Mouse (Mus musculus): Measurements from ENCODE around the gene Usf3. TPM values are rescaled to one million over a fixed set of nuclear protein-coding genes. Genes with fewer than 3 reads are reported as not detected.
A peak's percentile ranks its signal among the peaks of the same experiment; 100 is the strongest.

The Usf3 gene
- polyA plus RNA-seq, 1 experiment from 2014 or later, result 3.1 TPM

GRCm38 (mm10) chr16:44243323-44243722 lies 70.3 kb downstream of the Usf3 start:
- H3K4me1 ChIP-seq, result no peaks in the 10 kb centered on the region
- H3K9ac ChIP-seq, result no peak overlapping the region
- no peaks in the 10 kb centered on the region for H3K9me3 ChIP-seq
- no peak overlapping the region for H3K4me3 ChIP-seq
- 62% methylated on average over 7 of the region's 7 CpGs for WGBS
- no peak for ATAC-seq (ENCODE audit: insufficient number of reproducible peaks, low FRiP score, low TSS enrichment, low read depth)
- H3K27ac ChIP-seq, result no peak overlapping the region
- H3K27me3 ChIP-seq, result no peaks in the 10 kb centered on the region
- H3K36me3 ChIP-seq, result no peaks in the 10 kb centered on the region
- no peak overlapping the region for H3K4me2 ChIP-seq

GRCm38 (mm10) chr16:44249985-44250384 lies 76.9 kb downstream of the Usf3 start:
- WGBS, result 83% methylated on average over 10 of the region's 10 CpGs
- no peak overlapping the region for H3K9ac ChIP-seq
- no peak overlapping the region for H3K4me2 ChIP-seq

GRCm38 (mm10) chr16:44252735-44253134 lies 79.7 kb downstream of the Usf3 start:
- 86% methylated on average over 3 of the region's 3 CpGs for WGBS
- no peak overlapping the region for H3K4me2 ChIP-seq
- H3K4me3 ChIP-seq, result no peak overlapping the region
- no peaks in the 10 kb centered on the region for H3K4me1 ChIP-seq
- ATAC-seq (ENCODE audit: insufficient number of reproducible peaks, low FRiP score, low TSS enrichment, low read depth), result no peak
- no peak overlapping the region for H3K27ac ChIP-seq
- H3K36me3 ChIP-seq, result no peaks in the 10 kb centered on the region
- no peaks in the 10 kb centered on the region for H3K9me3 ChIP-seq
- no peaks in the 10 kb centered on the region for H3K27me3 ChIP-seq
- no peak overlapping the region for H3K9ac ChIP-seq

More at GRCm38 (mm10) chr16:44249985-44250384, 76.9 kb downstream of the Usf3 start:
- no peak for ATAC-seq (ENCODE audit: insufficient number of reproducible peaks, low FRiP score, low TSS enrichment, low read depth)
- H3K36me3 ChIP-seq, result no peaks in the 10 kb centered on the region
- H3K4me3 ChIP-seq, result no peak overlapping the region
- H3K4me1 ChIP-seq, result no peaks in the 10 kb centered on the region
- H3K27me3 ChIP-seq, result no peaks in the 10 kb centered on the region
- H3K27ac ChIP-seq, result no peak overlapping the region
- no peaks in the 10 kb centered on the region for H3K9me3 ChIP-seq

GRCm38 (mm10) chr16:44253797-44254634 lies 81.0 kb downstream of the Usf3 start:
- ATAC-seq (ENCODE audit: insufficient number of reproducible peaks, low FRiP score, low TSS enrichment, low read depth), result no peak
- H3K4me3 ChIP-seq, result no peak overlapping the region
- no peaks in the 10 kb centered on the region for H3K36me3 ChIP-seq
- no peaks in the 10 kb centered on the region for H3K27me3 ChIP-seq
- no peaks in the 10 kb centered on the region for H3K4me1 ChIP-seq
- 69% methylated on average over 7 of the region's 7 CpGs for WGBS
- no peak overlapping the region for H3K4me2 ChIP-seq
- H3K27ac ChIP-seq, result no peak overlapping the region
- H3K9ac ChIP-seq, result no peak overlapping the region
- no peaks in the 10 kb centered on the region for H3K9me3 ChIP-seq

DNA sequence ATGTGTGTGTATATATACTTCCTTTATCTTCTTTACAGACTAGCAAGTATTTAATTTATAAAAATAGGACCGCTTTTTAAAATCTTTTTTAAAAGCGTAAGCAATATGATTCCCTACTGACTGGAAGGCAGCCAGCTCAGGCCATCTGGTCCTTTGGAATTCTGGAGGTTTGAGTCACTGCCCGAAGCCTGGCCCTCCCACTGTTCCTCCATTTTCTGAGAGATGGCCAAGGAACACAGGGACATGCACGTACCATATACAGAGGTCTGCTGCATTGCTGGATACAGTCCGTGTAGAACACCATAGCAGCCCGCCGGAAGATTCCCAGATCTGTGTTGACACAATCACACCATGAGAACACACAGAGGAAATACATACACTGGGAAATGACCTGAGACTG lies 81.7 kb downstream of the Usf3 start:
- Histone ChIP-seq H3K27ac (peak overlapping the region; percentile 47), H3K4me2 (no peak overlapping the region), H3K9me3 (no peaks in the 10 kb centered on the region), H3K9ac (no peak overlapping the region), H3K27me3 (no peaks in the 10 kb centered on the region), H3K4me1 (no peaks in the 10 kb centered on the region), H3K36me3 (no peaks in the 10 kb centered on the region), H3K4me3 (no peak overlapping the region)
- ATAC-seq (ENCODE audit: insufficient number of reproducible peaks, low FRiP score, low TSS enrichment, low read depth), result peak; percentile 71; the same call in 1 of the 2 replicates
- WGBS, result 46% methylated on average over 7 of the region's 7 CpGs

- Histone ChIP-seq H3K4me2 (no peak overlapping the region), H3K4me1 (no peaks in the 10 kb centered on the region), H3K27ac (no peak overlapping the region), H3K27me3 (no peaks in the 10 kb centered on the region), H3K4me3 (no peak overlapping the region), H3K36me3 (no peaks in the 10 kb centered on the region), H3K9me3 (no peaks in the 10 kb centered on the region), H3K9ac (no peak overlapping the region)
- no peak for ATAC-seq (ENCODE audit: insufficient number of reproducible peaks, low FRiP score, low TSS enrichment, low read depth)
- 83% methylated on average over 3 of the region's 3 CpGs for WGBS
These were observed 84.4 kb downstream of the Usf3 start for GRCm38 (mm10) chr16:44257476-44257875.

- Histone ChIP-seq H3K9ac (no peak overlapping the region), H3K4me3 (no peak overlapping the region), H3K27me3 (no peaks in the 10 kb centered on the region), H3K27ac (no peak overlapping the region), H3K4me1 (no peaks in the 10 kb centered on the region), H3K36me3 (no peaks in the 10 kb centered on the region), H3K9me3 (no peaks in the 10 kb centered on the region), H3K4me2 (no peak overlapping the region)
- WGBS, result 76% methylated on average over 2 of the region's 2 CpGs
- ATAC-seq (ENCODE audit: insufficient number of reproducible peaks, low FRiP score, low TSS enrichment, low read depth), result no peak
These were observed 91.9 kb downstream of the Usf3 start for GRCm38 (mm10) chr16:44264916-44265315.

GRCm38 (mm10) chr16:44265562-44265961 lies 92.5 kb downstream of the Usf3 start:
- H3K27ac ChIP-seq, result no peak overlapping the region
- no peak overlapping the region for H3K4me2 ChIP-seq
- H3K9me3 ChIP-seq, result no peaks in the 10 kb centered on the region
- no peaks in the 10 kb centered on the region for H3K36me3 ChIP-seq
- 78% methylated on average over 6 of the region's 6 CpGs for WGBS
- no peaks in the 10 kb centered on the region for H3K27me3 ChIP-seq
- ATAC-seq (ENCODE audit: insufficient number of reproducible peaks, low FRiP score, low TSS enrichment, low read depth), result no peak
- no peaks in the 10 kb centered on the region for H3K4me1 ChIP-seq
- no peak overlapping the region for H3K9ac ChIP-seq
- H3K4me3 ChIP-seq, result no peak overlapping the region

- no peak overlapping the region for H3K4me2 ChIP-seq
- no peak overlapping the region for H3K4me3 ChIP-seq
- no peaks in the 10 kb centered on the region for H3K27me3 ChIP-seq
- H3K4me1 ChIP-seq, result no peaks in the 10 kb centered on the region
- H3K27ac ChIP-seq, result no peak overlapping the region
- H3K9me3 ChIP-seq, result no peaks in the 10 kb centered on the region
- 85% methylated on average over 7 of the region's 7 CpGs for WGBS
- no peaks in the 10 kb centered on the region for H3K36me3 ChIP-seq
- H3K9ac ChIP-seq, result no peak overlapping the region
- ATAC-seq (ENCODE audit: insufficient number of reproducible peaks, low FRiP score, low TSS enrichment, low read depth), result no peak
These were observed 95.6 kb downstream of the Usf3 start for GRCm38 (mm10) chr16:44268541-44269215.

DNA sequence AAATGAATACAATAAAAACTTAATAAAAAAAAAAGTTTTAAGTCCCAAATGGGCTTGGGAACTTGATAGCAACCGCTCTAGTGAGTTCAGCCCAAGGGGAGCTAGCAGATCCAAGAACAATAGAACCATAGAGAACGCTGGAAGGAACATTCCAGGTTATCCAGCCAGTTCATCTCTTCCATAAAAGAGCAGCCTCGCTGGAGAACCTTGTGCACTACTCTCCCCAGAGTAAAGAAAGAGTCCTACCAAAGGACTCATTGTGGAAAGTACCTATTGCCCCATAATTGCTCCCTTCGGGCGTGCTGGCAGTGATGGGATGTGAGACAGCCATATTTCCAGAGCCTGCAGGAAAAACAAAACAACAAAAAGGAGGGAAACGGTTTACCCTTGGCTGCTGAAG lies 96.5 kb downstream of the Usf3 start:
- Histone ChIP-seq H3K4me1 (no peaks in the 10 kb centered on the region), H3K27ac (no peak overlapping the region), H3K36me3 (no peaks in the 10 kb centered on the region), H3K4me2 (no peak overlapping the region), H3K9me3 (no peaks in the 10 kb centered on the region), H3K27me3 (no peaks in the 10 kb centered on the region), H3K9ac (no peak overlapping the region), H3K4me3 (no peak overlapping the region)
- WGBS, result 65% methylated on average over 6 of the region's 6 CpGs
- ATAC-seq (ENCODE audit: insufficient number of reproducible peaks, low FRiP score, low TSS enrichment, low read depth), result no peak

DNA sequence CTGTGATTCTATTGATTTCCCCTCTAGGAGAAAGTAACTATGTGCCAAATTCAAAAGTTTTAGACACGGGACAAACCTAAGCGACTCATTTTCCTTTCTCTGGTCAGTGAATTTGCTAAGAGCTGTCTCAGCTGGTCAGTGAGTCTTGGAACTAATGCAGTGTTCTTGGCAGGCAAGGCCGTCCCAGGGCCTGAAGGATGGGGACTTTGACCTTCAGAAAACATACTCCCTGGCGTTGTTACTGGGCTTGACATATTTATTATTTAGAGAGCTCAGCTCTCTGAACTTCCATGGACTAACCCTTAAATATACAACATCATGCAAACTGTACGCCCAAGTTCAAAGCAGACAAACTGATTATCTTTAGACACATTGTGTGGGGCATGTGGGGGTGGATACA lies 97.6 kb downstream of the Usf3 start:
- H3K4me3 ChIP-seq, result no peak overlapping the region
- no peaks in the 10 kb centered on the region for H3K9me3 ChIP-seq
- 76% methylated on average over 5 of the region's 5 CpGs for WGBS
- H3K27ac ChIP-seq, result no peak overlapping the region
- H3K4me2 ChIP-seq, result no peak overlapping the region
- no peaks in the 10 kb centered on the region for H3K4me1 ChIP-seq
- H3K9ac ChIP-seq, result no peak overlapping the region
- no peaks in the 10 kb centered on the region for H3K36me3 ChIP-seq
- no peaks in the 10 kb centered on the region for H3K27me3 ChIP-seq
- no peak for ATAC-seq (ENCODE audit: insufficient number of reproducible peaks, low FRiP score, low TSS enrichment, low read depth)

- Histone ChIP-seq H3K27me3 (no peaks in the 10 kb centered on the region), H3K27ac (no peak overlapping the region)
- no peak for ATAC-seq (ENCODE audit: insufficient number of reproducible peaks, low FRiP score, low TSS enrichment, low read depth)
These were observed 98.5 kb downstream of the Usf3 start for GRCm38 (mm10) chr16:44271371-44272038.

More at GRCm38 (mm10) chr16:44271371-44272038, 98.5 kb downstream of the Usf3 start:
- Histone ChIP-seq H3K4me3 (no peak overlapping the region), H3K9me3 (no peaks in the 10 kb centered on the region), H3K9ac (no peak overlapping the region), H3K4me1 (no peaks in the 10 kb centered on the region), H3K4me2 (no peak overlapping the region), H3K36me3 (no peaks in the 10 kb centered on the region)
- WGBS, result 79% methylated on average over 9 of the region's 9 CpGs
